Mouse (Mus musculus) gastrocnemius, adult 8-10 months (tissue): ENCODE data around the gene E030018B13Rik. TPM values are rescaled to one million over a fixed set of nuclear protein-coding genes. Genes with fewer than 3 reads are reported as not detected.

Source experiments
- DNase-seq, 2 experiments: peaks; one replicate each; pipeline ENCODE4 v3.0.0; 2022; ENCODE audit warnings: low spot score in 2 of 2
- total RNA-seq, 4 experiments: library from RNA; stranded (reverse); gene quantifications; 2 replicates each; pipeline ENCODE4 v1.2.4; 2022

The E030018B13Rik gene
- total RNA-seq, 4 experiments from 2014 or later: not detected

DNA sequence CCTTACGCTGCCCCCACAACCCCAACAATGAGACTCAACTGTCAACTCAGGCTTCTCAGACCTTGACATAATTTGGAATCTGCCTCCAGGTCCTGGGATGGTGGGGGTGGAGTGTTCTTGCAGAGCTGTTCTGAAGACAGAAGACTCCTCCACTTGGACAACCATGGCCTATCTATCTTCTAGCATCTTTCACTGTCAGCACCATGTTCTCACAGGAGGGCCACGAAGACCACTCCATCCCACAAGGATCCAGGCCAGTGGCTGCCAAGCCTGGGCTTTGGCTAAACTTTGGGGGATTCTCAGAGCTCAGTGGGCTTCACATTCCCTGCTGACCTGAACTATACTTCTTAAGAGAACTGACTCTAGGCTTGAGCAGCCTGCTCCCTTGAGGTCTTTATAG, 1.8 kb upstream of the E030018B13Rik start:
- DNase-seq: no peak

DNA sequence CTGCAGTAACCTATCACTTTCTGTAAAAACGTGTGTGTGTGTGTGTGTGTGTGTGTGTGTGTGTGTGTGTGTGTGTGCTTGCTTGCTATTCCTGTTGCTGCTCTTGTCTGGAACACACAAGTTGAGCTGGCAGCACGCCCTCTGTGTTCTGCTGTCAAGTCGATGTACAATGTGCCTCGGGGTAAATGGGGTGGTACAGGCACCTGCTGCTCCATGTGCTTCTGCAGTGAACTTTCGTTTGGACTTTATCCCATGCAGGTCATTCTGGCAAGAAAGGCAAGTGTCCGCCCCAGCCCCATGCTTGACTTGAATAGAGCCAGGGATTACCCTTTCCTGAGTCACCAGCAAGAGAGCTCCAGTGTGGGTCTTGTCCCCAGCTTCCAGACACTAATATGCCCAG, 1.0 kb downstream of the E030018B13Rik start:
- peak in 1 of 2 experiments; percentile 63 for DNase-seq

DNA sequence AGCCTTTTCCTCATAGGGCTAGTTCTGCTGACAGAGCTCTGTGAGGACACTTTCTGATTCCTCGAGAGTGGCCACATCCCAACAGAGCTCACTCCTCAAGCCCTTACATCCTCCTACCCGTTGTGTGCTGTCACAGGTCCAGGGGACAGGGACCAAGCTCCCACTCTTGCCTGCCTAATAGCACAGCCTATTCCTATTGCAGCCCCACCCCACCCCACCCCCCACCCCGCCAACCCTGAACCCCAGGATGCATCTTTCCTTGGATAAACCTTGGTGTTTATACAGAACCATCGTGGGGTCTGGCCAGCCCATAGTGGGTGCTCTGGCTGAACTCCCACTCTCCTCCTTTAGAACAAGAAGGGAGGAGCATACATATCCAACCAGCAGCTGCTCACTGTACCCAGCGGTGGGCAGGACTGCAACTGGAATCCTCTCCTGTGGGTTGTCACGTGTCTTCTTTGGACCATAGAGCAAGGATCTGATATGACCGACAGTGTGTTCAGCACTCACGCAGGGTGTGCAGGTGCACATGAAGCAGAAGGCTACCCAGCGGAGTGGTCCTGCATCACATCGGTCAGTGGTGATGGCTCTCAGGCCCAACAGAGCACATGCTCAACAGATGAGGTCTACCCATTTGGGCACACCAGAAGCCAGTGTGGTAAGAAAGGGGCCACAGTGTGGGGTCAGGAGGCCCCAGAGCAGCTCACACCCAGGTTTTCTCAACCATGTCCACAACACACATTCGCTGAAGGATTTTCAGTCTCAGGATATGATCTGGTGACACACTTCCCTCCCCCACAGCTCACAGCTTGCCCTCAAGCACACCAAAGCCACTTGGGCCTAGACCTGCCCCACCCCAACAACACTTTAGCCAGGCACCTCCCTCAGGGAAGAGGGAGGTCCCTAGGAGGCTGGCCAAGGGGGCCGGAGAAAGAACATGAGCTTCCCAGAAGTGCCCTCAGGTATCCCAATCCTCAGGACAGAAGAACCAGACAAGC, 2.4 kb downstream of the E030018B13Rik start:
- no peak for DNase-seq

DNA sequence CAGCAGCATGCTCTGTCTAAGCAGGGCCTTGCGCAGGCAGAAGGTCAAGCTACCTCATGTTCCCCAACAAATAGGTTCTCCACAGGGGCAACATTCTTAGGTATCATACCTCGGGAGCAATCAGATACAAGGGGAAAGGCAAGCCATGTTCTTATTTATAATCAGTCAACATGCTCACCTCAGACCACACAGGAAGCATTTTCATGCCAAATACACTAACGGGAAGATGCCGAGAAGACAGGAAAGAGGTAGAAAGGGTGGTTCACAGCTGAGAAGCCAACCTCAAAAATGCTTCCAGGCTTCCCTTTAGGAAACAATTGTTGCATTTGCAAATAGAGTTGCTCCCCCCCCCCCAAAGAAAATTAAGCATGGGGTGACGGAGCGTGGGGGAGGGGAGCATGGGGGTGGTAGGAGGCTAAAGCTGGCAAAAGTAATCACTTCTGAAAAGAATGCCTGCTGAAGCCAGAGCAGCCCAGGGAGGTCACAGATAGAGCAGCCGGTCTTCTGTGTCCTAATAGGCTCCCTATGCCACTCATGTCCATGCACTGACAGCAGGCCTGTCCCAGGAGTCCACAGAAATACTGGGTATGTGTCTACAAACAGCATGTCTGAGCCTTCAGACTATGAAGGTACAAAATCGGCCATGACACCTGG, 5.4 kb downstream of the E030018B13Rik start:
- DNase-seq: no peak

DNA sequence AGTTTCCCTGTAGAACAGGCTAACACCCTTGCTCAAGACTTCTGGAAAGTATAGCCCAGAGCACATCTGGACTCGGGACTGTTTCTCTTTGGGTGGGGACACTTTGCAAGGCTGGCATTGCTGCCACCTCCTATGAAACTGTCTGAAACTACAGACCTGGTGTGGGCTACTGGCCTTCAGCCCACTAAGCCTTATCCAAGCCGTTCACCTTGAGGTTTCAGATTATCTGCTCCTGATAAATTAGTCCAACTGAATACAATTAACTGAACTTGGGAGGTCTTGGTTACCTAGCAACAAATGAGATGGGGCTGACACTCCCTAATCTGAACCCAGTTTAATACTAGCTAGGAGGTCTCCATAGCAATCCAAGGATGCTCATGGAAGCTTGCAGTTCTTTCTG, 5.9 kb downstream of the E030018B13Rik start:
- DNase-seq: no peak

DNA sequence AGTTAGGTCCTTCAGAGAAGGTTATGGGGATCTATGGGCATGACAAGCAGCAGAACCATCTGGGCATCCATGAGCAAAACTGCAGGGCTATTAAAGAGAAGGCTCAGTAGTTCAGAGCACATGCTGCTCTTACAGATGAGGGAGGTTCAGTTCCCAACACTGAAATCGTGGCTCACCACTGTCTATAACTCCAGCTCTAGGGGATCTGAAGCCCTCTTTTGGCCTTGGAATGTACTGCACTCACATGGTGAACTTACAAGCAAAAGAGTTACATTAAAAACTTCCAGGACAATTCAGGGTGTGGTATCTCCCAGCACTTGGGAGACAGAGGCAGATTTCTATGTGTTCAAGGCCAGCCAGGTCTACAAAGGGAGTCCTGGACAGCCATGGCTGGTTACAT, 6.3 kb downstream of the E030018B13Rik start:
- no peak for DNase-seq

DNA sequence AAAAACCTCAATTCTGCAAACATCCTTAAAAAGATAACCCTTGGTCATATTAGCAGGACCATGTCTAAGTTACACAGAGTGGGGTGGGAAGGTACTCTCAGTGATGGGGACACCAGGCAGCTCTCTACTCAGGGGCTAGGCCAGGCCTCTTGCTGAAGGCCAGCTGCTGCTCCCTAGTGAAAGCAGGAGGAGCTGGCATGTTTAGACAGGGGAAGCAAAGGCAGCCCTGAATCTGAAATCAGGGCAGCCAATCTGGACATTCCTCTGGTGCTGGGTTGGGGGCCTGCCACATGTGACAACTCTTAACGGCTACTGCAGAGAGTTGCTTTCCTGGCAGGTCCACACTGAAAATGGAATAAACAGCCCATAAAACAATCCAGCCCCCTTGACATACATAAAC, 7.5 kb downstream of the E030018B13Rik start:
- no peak for DNase-seq

DNA sequence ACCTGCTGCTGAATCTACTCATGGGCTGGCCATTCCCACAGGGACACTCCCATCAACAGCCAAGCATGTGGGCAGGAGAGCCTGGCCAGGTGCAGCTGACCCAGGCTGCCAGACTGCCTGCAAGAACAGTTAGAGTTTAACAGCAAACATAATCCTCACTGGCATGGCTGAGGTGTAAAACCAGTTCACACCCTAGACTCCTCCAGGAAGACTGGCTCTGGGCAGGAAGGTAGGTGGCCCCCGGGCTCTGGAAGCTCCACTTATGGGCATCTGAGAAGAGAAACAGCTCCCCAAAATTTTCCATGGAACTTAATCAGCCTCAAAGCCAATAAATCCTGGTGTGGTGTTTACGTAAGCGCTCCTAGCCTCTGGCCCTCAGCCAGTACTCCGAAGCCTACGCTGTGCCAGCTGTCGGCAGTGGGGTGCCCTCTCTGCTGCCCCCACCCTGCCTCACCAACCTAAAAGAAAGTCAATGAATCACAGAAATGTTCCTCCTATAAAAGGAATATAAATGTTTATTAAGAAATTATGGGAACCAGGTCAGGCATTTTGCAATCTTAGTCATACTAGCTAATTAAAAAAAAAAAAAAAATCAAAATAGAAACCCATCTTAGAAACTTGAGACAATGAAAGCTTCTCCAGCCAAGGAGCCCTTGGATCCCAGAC, 8.2 kb downstream of the E030018B13Rik start:
- peak; percentile 81 to 84 for DNase-seq

DNA sequence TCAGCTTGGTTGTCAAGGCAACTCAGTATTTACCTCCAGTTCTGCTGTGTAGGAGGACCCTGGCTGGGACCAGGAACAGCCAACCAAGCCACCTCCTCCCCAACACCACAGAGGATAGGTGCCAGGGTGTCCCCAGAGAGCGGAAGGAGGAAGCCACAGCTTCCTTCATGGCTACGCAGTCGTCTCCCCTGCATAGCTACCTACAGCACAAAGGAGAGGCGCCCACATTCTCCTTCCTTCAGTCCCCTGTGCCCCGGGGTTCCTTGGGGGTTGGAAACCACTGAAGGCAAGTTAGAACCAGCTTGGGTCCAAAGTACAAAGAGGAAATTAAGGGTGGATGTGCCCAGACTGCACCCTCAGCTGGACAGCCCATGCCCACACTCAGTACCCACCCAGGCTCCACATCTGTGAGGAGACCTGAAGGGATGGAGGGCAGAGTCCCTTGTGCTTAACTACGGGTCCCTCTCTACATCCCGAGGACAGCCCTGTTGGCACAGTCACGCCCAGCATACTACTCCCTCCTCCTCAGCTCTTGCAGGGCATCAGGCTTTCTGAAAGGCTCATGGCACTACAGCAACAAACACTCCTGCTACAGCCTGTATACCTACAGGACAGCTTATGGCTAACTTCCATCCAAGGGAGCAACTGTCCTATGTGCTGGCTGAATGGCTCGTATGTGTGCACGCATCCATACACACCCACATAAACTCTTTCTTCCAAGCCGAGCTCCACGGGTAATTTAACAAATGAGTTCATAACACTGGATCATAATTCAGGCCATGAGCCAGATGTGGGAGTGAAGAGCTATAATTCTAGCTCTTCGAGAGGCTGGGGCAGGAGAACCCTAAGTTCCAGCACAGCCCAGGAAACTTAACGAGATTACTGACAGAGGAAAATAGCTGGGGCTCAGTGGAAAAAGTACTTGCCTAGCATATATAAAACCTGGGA, 9.0 kb downstream of the E030018B13Rik start:
- DNase-seq: peak in 1 of 2 experiments; percentile 64

DNA sequence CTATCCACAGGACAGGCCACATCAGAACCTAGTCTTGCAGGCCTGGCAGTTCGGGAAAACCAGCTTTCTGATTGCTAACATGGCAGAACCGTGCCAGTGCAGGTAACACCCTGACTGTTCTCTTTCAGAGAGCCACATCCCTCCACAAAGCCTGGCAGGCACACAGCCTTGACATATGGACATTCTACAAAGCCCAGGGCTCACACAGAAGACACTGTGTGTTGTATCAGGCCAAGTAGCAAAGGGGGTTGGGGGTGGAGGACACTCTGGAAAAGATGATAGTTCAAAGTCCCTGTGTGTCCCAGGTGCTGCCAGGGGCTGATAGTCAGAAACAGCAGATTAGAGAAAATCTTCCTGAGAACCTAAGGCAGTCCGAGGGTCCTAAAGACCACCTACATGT, 9.8 kb downstream of the E030018B13Rik start:
- no peak for DNase-seq

DNA sequence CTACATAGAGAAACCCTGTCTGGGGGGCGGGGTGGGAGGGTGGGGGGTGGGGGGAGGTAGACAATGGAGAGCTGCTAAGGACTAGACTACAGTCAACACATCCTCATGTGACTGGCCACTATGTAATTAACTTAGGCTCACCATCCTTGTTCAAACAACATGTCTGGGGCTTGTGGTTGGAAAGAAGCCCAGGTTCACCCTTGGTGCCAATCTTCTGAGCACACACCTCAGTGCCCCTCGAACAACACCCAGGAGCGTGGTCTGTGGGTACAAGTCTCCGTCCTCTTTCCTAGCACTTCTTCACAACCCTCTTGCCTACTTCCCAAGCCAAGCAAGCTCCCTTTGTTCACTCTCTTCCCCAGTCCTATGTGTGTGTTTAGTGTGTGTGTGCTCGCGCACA, 10.5 kb downstream of the E030018B13Rik start:
- DNase-seq: no peak

DNA sequence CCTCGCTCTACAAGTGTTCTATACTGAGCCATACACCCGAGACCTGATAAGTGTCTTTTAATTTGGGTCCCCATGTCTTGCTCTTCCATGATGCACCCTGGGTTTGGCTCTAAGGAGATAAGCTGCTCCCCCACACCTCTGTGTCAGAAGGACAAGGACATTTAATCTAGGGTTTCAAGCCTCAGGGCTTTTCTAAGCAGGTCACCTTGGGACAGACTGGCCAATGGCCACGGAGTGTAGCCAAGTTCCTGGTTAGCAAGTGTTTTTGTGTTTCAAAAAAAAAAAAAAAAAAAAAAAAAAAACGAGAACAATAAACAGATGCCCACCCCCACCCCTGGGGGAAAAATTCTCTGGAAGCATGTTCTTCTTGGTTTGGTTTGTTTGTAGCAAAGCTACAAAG, 12.4 kb downstream of the E030018B13Rik start:
- DNase-seq: peak in 1 of 2 experiments; percentile 46

DNA sequence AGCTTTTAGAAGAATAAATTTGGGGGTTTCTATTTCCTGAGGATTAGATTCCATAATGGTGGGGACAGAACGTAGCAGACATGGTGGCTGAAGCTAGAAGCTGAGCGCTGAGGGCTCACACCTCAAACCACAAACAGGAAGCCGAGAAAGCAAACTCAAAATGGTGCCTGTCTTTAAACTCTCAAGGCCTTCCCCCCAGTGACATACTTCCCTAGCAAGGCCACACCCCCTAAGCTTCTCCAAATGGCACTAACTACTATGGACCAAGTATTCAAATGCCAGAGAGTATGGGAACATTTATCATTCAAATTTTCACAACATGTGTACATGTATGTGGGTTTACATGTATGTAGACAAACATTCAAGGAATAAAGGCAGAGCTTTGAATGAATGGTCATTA, 13.5 kb downstream of the E030018B13Rik start:
- no peak for DNase-seq

DNA sequence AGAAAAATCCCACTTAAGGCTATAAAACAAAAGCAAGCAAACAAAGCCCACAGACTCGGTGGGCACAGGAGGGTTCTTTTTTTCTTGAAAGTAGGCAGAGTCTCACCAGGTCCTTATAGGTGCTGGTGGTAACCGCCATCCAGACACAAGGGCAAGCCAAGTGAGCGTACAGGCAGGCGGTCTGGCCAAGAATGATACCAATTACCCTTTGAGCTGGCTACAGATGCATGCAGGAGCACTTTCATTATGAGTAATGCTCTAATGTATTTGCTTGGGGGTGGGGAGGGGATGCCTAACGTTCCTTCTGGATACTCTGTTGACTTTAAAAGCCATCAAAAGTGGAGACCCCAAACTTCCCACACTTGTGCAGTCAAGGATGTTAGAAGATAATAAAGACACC, 14.1 kb downstream of the E030018B13Rik start:
- no peak for DNase-seq

DNA sequence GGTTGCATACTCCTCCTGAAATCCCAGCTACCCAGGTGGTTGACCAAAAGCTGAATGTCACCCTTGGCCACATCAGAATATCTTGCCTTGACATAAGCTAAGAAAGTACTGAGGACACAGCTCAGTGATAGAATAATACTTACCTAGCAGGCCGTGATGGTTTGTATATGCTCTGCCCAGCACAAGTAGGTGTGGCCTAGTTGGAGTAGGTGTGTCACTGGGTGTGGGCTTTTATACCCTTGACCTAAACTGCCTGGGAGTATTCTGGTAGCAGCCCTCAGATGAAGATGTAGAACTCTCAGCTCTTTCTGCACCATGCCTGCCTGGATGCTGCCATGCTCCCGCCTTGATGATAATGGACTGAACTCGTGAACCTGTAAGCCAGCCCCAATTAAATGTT, 15.8 kb downstream of the E030018B13Rik start:
- DNase-seq: no peak

DNA sequence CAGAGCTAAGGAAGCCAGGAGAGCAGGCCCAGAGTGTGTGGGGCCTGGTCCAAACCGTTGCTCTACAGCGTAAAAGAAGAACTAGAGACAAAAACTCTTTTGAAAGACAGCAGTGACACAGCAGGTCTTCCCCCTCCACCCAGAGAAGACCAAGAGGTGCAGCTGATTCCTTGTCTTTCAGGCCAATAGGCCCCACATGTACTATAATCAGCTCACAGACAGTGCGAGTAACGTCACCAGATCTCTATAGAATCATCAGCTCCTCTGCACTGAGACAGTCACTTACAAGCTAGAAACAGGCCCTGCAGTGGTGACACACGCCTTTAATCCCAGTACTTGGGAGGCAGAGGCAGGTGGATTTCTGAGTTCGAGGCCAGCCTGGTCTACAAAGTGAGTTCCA, 17.2 kb downstream of the E030018B13Rik start:
- no peak for DNase-seq

DNA sequence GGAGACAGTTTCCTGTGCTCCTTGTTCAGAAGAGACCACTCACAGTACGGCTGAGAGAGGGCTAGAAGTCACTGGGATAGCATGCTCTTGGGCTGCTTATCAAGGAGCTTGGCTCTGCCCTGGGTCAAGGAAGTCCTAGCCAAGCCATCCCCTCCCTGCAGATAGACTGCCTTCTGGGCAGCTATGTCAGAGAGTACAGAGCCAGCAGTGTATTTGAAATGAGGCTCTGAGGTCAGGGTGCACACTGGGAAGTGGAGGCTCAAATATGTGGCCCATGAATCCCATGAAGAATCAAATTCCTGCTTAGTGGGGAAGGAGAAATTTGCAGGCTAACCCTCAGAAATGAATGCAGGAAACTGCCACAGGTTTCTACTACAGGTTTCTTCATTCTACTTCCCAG, 17.9 kb downstream of the E030018B13Rik start:
- no peak for DNase-seq

DNA sequence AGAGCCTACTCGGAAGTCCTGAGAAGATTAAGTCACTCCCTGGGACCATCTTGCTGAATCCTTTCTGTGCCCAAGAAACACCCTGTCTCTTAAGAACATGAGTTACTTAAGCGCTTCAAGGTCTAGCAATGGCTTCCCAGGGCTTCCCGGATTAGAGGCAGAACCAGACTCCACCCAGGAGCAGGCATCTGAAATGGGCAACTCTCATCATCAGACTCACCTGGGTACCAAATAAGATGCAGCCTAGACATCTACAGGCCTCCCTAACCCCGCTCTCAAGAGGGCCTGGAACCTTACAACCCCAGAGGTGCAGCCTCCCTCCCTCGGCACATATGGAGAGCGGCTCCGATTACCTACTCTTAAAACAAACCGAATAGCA, 19.1 kb downstream of the E030018B13Rik start:
- no peak for DNase-seq

DNA sequence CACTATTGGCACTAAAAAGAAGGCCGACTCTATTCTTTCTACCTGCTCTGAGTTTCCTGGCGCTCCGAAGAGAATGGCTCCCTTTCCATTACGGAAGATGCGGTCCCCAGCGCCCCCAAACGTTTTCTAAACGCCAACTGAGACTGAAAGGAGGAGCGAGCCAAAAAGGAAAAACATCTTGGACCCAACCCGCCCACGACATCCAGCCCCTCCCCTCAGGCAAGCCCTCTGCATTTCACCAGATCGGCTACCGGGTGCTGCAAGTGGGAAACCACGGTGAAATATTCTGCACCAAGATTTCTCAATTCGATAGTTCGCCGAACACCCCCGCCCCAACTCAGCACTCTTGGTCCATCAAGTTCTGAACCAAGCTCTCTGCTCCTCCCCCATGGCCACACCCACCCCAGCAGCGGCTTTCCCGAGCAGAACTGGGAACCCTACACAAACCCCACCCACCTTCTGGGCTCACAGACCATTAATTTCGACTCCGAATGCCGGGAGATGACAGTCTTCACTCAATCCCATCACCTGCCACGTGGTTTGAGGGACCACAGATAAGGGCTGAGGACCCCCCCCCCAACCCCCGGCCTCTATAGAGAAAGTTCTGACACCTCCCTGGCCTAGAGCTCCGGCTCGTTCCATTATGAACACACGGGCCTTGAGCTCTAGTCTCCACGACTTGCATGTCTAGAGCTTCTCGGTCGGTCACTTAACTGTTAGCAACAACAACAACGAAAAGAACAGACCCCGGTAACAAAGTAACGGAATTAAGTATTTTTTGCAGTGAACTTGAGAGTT, 19.7 kb downstream of the E030018B13Rik start:
- DNase-seq: peak; percentile 80 to 82

DNA sequence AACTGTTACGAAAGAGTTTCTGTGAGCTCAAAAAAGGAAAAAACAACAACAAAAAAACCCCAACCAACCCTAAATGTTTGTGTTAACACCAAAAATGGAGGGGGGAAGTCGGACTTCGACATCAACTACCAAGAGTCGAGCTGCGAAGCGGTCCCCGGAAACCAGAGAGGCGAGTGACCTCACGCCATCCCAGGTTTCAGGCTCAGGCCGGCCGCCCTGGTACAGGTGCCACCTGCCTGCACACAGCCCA, 20.3 kb downstream of the E030018B13Rik start:
- DNase-seq: no peak
